Mouse (Mus musculus): Measurements from ENCODE around the gene Ak6. TPM values are rescaled to one million over a fixed set of nuclear protein-coding genes. Genes with fewer than 3 reads are reported as not detected.

The Ak6 gene
- total and polyA plus RNA-seq, 3 experiments = 10.1 to 79.1 (median 70.3) TPM

GRCm38 (mm10) chr13:100669291-100670022 lies 18.7 kb downstream of the Ak6 start, which contains the start of gene Ccdc125:
TSS of gene Ccdc125 (plus strand) at chr13:100669717.
- DNase-seq = peak; percentile 35

DNA sequence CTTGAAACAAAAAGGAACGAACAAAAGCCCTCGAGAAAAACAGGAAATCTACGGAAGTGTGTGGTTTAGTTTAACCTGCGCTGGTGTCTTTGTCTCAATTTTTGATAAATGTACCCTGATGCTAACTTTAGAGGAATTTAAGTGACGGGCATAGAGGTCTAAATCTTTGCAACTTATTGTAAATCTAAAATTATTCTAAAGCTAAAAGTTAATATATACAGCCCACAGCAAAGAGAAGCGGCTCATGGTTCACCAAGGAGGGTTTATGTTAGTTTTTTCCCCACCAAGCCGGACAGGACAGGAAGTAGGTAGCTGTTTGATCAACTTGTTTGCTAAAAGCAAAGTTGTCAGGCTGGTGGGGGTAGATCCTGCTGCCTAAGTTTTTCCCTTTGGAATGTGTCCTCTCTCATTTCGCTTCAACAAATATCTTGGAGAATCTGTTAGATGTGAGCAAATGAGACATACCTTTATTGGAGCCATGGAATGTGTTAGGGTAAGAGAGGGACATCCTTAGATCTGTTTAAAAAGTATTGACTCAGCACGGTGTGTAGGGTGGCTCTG lies 19.5 kb downstream of the Ak6 start:
- DNase-seq = no peak

- DNase-seq = peak; percentile 19
Measured at GRCm38 (mm10) chr13:100675936-100676635, 25.3 kb downstream of the Ak6 start.

- DNase-seq = no peak
Measured at GRCm38 (mm10) chr13:100681615-100682014, 30.8 kb downstream of the Ak6 start.

DNA sequence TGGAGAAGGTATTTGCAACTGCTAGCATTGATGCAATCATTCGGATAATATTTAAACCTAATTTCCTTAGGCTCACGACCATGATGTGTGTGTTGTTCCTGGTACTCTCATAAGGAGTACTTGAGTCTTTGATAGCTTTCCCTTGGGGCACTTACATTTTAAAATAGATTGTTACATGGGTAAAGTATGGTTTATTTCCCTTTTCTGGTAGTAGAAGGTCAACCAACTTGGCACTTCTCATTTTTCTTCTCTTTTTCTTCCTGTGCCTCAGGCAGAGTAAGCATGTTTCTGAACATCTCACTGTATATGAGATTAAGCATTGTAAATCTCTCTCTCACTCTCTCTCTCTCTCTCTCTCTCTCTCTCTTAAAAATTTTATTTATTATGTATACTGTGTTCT lies 32.1 kb downstream of the Ak6 start:
- DNase-seq = no peak

DNA sequence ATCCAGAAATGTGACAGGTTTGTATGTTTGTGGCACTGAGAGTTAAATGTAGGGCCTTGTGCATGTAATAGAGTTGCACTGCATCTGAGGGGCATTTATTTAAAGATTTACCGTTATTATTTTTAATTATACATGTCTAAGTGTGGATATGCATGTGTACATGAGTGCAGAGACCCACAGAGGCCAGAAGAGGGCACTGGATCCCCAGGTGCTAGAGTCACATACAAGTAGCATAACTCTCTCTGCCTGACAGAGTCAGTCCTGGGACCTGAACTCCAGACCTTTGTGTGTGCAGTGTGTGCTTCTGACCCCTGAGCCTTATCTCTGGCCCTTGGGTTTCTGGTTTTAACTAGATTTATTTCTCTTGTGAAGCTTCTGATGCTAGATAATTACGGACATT lies 33.6 kb downstream of the Ak6 start:
- no peak for DNase-seq

- DNase-seq = no peak
Measured at GRCm38 (mm10) chr13:100687513-100687912, 36.7 kb downstream of the Ak6 start.

DNA sequence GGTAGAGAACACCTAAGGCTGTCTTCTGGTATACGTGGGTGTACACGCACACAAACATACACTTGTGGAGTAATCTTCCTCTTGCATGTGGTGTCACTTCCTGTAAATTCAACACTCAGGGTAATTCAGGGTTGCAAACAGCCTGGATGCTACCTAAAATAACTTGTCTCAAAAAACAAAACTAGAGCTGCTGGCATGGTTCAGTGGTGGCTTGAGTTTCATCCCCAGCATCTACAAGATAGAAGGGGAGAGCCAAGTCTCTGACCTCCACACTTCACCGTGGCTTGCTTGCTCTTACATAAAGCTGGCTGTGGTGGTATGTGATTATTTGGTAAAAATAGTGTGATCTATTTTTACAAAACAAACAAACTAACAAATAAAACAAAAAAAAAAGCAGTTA lies 46.8 kb downstream of the Ak6 start:
- no peak for DNase-seq

- DNase-seq = no peak
Measured at GRCm38 (mm10) chr13:100698866-100699265, 48.1 kb downstream of the Ak6 start.

GRCm38 (mm10) chr13:100703468-100703867 lies 52.7 kb downstream of the Ak6 start:
- no peak for DNase-seq

- DNase-seq = no peak
Measured at GRCm38 (mm10) chr13:100706206-100706605, 55.4 kb downstream of the Ak6 start.

DNA sequence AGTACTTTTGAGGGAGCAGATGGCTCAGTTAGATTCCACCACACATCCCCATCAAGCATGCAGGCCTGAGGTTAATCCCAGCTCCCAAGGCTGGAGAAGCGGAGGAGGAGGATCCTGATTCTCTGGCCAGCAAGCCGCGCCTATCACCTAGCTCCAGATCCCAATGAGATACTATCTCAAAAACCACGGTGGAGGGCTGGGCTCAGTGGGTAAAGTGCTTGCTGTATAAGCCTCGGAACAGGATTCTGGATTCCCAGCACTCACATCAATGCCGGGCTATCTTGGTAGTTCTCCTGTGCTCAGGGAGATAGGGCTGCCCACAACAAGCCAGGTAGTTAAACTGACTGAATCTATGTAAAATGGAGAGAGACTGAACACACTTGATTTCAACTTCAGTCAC lies 64.7 kb downstream of the Ak6 start:
- no peak for DNase-seq

Other genes starting within 250 kb of the Ak6 start
- under 1 TPM; 0.07 to 0.12 TPM for gene Naip1, start 198.1 kb upstream of the Ak6 start, total RNA-seq (2021)
- 0.04 and 0.06 TPM in 2 replicates for gene Naip1, start 198.1 kb upstream of the Ak6 start, polyA plus RNA-seq (2012; rRNA removed)
- 10 to 100 TPM; 27.2 to 27.9 TPM for gene Gtf2h2, start 158.4 kb upstream of the Ak6 start, total RNA-seq (2021)
- 13.9 and 17.1 TPM in 2 replicates for gene Gtf2h2, start 158.4 kb upstream of the Ak6 start, polyA plus RNA-seq (2012; rRNA removed)
- 10 to 100 TPM in 1 of 2 experiments, 1 to 10 TPM in 1; 5.7 to 23.9 TPM for gene Ocln, start 98.3 kb upstream of the Ak6 start, total RNA-seq (2021)
- 0.32 and 0.49 TPM in 2 replicates for gene Ocln, start 98.3 kb upstream of the Ak6 start, polyA plus RNA-seq (2012; rRNA removed)
- under 1 TPM; 0.32 to 0.55 TPM for gene Marveld2, start 34.0 kb upstream of the Ak6 start, total RNA-seq (2021)
- 0.25 and 0.30 TPM in 2 replicates for gene Marveld2, start 34.0 kb upstream of the Ak6 start, polyA plus RNA-seq (2012; rRNA removed)
- 10 to 100 TPM; 20.5 to 23.0 TPM for gene Rad17, start 72 bp downstream of the Ak6 start, total RNA-seq (2021)
- gene Rad17, start 72 bp downstream of the Ak6 start, polyA plus RNA-seq (2012; rRNA removed) = 1.7 and 2.0 TPM in 2 replicates
- 10 to 100 TPM; 12.2 to 16.6 TPM for gene Taf9, start 600 bp downstream of the Ak6 start, total RNA-seq (2021)
- 0.26 TPM in 1 of 2 replicates, not detected in the other for gene Taf9, start 600 bp downstream of the Ak6 start, polyA plus RNA-seq (2012; rRNA removed)
- gene Ccdc125, start 18.7 kb downstream of the Ak6 start, total RNA-seq (2021) = 1 to 10 TPM; 1.1 to 1.5 TPM
- 0.06 and 0.29 TPM in 2 replicates for gene Ccdc125, start 18.7 kb downstream of the Ak6 start, polyA plus RNA-seq (2012; rRNA removed)
- gene Cdk7, start 80.0 kb downstream of the Ak6 start, total RNA-seq (2021) = 10 to 100 TPM; 36.8 to 38.8 TPM
- 9.3 and 9.6 TPM in 2 replicates for gene Cdk7, start 80.0 kb downstream of the Ak6 start, polyA plus RNA-seq (2012; rRNA removed)
- 100 to 1,000 TPM; 133 to 141 TPM for gene Mrps36, start 93.7 kb downstream of the Ak6 start, total RNA-seq (2021)
- gene Mrps36, start 93.7 kb downstream of the Ak6 start, polyA plus RNA-seq (2012; rRNA removed) = 23.5 and 26.2 TPM in 2 replicates
- under 1 TPM; 0.32 to 0.62 TPM for gene Cenph, start 124.9 kb downstream of the Ak6 start, total RNA-seq (2021)
- gene Cenph, start 124.9 kb downstream of the Ak6 start, polyA plus RNA-seq (2012; rRNA removed) = 0.28 TPM in 1 of 2 replicates, not detected in the other
- 1 to 10 TPM; 2.2 to 2.6 TPM for gene Ccnb1, start 135.6 kb downstream of the Ak6 start, total RNA-seq (2021)
- 0.86 and 1.2 TPM in 2 replicates for gene Ccnb1, start 135.6 kb downstream of the Ak6 start, polyA plus RNA-seq (2012; rRNA removed)
- gene Slc30a5, start 182.4 kb downstream of the Ak6 start, total RNA-seq (2021) = 10 to 100 TPM; 42.5 to 45.0 TPM
- 16.9 and 19.8 TPM in 2 replicates for gene Slc30a5, start 182.4 kb downstream of the Ak6 start, polyA plus RNA-seq (2012; rRNA removed)

Measured in adrenal gland, adult 2 months (tissue).